Mouse (Mus musculus): ENCODE data around the gene Tulp1. TPM values are rescaled to one million over a fixed set of nuclear protein-coding genes. Genes with fewer than 3 reads are reported as not detected.

The Tulp1 gene
- polyA plus RNA-seq, 2 experiments = 5.0 to 6.4 TPM

GRCm38 (mm10) chr17:28312232-28313211, 52.5 kb downstream of the Tulp1 start:
- no peaks in the 10 kb centered on the region for H3K27me3 ChIP-seq (ENCODE audit: control insufficient read depth, insufficient read depth, low read length)
- ATAC-seq (ENCODE audit: low FRiP score, low read depth) (peak; percentile 21), DNase-seq (ENCODE audit: low spot score) (no peak)
- peaks cover 21% of the 10 kb centered on the region for H3K36me3 ChIP-seq (ENCODE audit: control insufficient read depth, insufficient read depth, low read length)
- TF ChIP-seq POLR2A (IDR thresholded peaks at IDR 0.05; ENCODE audit: borderline replicate concordance, extremely low read depth, insufficient read depth, insufficient read length) = no peak
- H3K9me3 ChIP-seq (ENCODE audit: control insufficient read depth, low read length) = no peaks in the 10 kb centered on the region
- peak overlapping the region; percentile 74 for H3K4me3 ChIP-seq (replicated peaks; ENCODE audit: low read length)
- 23% methylated on average over 17 of the region's 17 CpGs for WGBS
- peaks cover 17% of the 10 kb centered on the region for H3K4me1 ChIP-seq (ENCODE audit: control insufficient read depth, insufficient read depth, low read length)
- H3K4me2 ChIP-seq (replicated peaks; ENCODE audit: low read depth, low read length, severe bottlenecking) = peak overlapping the region; percentile 39
- 0 out of 2 replicates have a peak overlapping the region, but pooled peaks have one; percentile 12 for H3K9ac ChIP-seq (ENCODE audit: low read depth, low read length, severe bottlenecking)
- peak overlapping the region; percentile 67 for H3K27ac ChIP-seq (replicated peaks; ENCODE audit: low read depth, low read length)

GRCm38 (mm10) chr17:28311366-28312132, 53.5 kb downstream of the Tulp1 start:
- no peak overlapping the region for H3K9ac ChIP-seq (ENCODE audit: low read depth, low read length, severe bottlenecking)

GRCm38 (mm10) chr17:28310831-28311230, 54.2 kb downstream of the Tulp1 start:
- no peak for TF ChIP-seq POLR2A (IDR thresholded peaks at IDR 0.05; ENCODE audit: borderline replicate concordance, extremely low read depth, insufficient read depth, insufficient read length)
- DNase-seq (ENCODE audit: low spot score) (no peak), ATAC-seq (ENCODE audit: low FRiP score, low read depth) (no peak)
- Histone ChIP-seq H3K9me3 (ENCODE audit: control insufficient read depth, low read length) (no peaks in the 10 kb centered on the region), H3K27ac (replicated peaks; ENCODE audit: low read depth, low read length) (no peak overlapping the region), H3K27me3 (ENCODE audit: control insufficient read depth, insufficient read depth, low read length) (no peaks in the 10 kb centered on the region), H3K36me3 (ENCODE audit: control insufficient read depth, insufficient read depth, low read length) (peaks cover 4% of the 10 kb centered on the region), H3K4me3 (replicated peaks; ENCODE audit: low read length) (no peak overlapping the region), H3K4me1 (ENCODE audit: control insufficient read depth, insufficient read depth, low read length) (peaks cover 17% of the 10 kb centered on the region), H3K9ac (ENCODE audit: low read depth, low read length, severe bottlenecking) (no peak overlapping the region), H3K4me2 (replicated peaks; ENCODE audit: low read depth, low read length, severe bottlenecking) (no peak overlapping the region)
- 81% methylated on average over 3 of the region's 3 CpGs for WGBS

More at GRCm38 (mm10) chr17:28311366-28312132, 53.5 kb downstream of the Tulp1 start:
- H3K4me3 ChIP-seq (replicated peaks; ENCODE audit: low read length) = no peak overlapping the region
- H3K27me3 ChIP-seq (ENCODE audit: control insufficient read depth, insufficient read depth, low read length) = no peaks in the 10 kb centered on the region
- DNase-seq (ENCODE audit: low spot score) (no peak), ATAC-seq (ENCODE audit: low FRiP score, low read depth) (no peak)
- no peak overlapping the region for H3K4me2 ChIP-seq (replicated peaks; ENCODE audit: low read depth, low read length, severe bottlenecking)
- peaks cover 17% of the 10 kb centered on the region for H3K4me1 ChIP-seq (ENCODE audit: control insufficient read depth, insufficient read depth, low read length)
- H3K36me3 ChIP-seq (ENCODE audit: control insufficient read depth, insufficient read depth, low read length) = peaks cover 12% of the 10 kb centered on the region
- no peaks in the 10 kb centered on the region for H3K9me3 ChIP-seq (ENCODE audit: control insufficient read depth, low read length)
- H3K27ac ChIP-seq (replicated peaks; ENCODE audit: low read depth, low read length) = no peak overlapping the region
- WGBS = 66% methylated on average over 5 of the region's 5 CpGs
- TF ChIP-seq POLR2A (IDR thresholded peaks at IDR 0.05; ENCODE audit: borderline replicate concordance, extremely low read depth, insufficient read depth, insufficient read length) = no peak

GRCm38 (mm10) chr17:28308297-28309195, 56.5 kb downstream of the Tulp1 start:
- no peak overlapping the region for H3K9ac ChIP-seq (ENCODE audit: low read depth, low read length, severe bottlenecking)
- no peaks in the 10 kb centered on the region for H3K36me3 ChIP-seq (ENCODE audit: control insufficient read depth, insufficient read depth, low read length)
- 0 out of 2 replicates have a peak overlapping the region, but pooled peaks have one; percentile 16 for H3K4me2 ChIP-seq (replicated peaks; ENCODE audit: low read depth, low read length, severe bottlenecking)
- 14% methylated on average over 18 of the region's 18 CpGs for WGBS
- ATAC-seq (ENCODE audit: low FRiP score, low read depth) (peak; percentile 27), DNase-seq (ENCODE audit: low spot score) (peak; percentile 92)
- H3K9me3 ChIP-seq (ENCODE audit: control insufficient read depth, low read length) = no peaks in the 10 kb centered on the region
- H3K4me1 ChIP-seq (ENCODE audit: control insufficient read depth, insufficient read depth, low read length) = peaks cover 5% of the 10 kb centered on the region
- TF ChIP-seq POLR2A (IDR thresholded peaks at IDR 0.05; ENCODE audit: borderline replicate concordance, extremely low read depth, insufficient read depth, insufficient read length) = no peak
- no peak overlapping the region for H3K27ac ChIP-seq (replicated peaks; ENCODE audit: low read depth, low read length)
- no peaks in the 10 kb centered on the region for H3K27me3 ChIP-seq (ENCODE audit: control insufficient read depth, insufficient read depth, low read length)
- H3K4me3 ChIP-seq (replicated peaks; ENCODE audit: low read length) = no peak overlapping the region

Measured in limb, embryonic 14.5 days (tissue).